Mouse (Mus musculus) activated CD4-positive, CD25-positive, alpha-beta regulatory T cell, adult 4 months (primary cell): ENCODE data around the gene Fbxl17. TPM values are rescaled to one million over a fixed set of nuclear protein-coding genes. Genes with fewer than 3 reads are reported as not detected.

Source experiments
- ATAC-seq: one replicate; pipeline ENCODE4 v1.8.0; 2017
- polyA plus RNA-seq, 2 experiments: library from polyadenylated mRNA; unstranded; fragments of 100-300 nt; shearing (Covaris generic); gene quantifications; one replicate each; pipeline ENCODE4 v1.2.1; 2017

The Fbxl17 gene
- polyA plus RNA-seq, 2 experiments from 2014 or later, result 5.1 to 10.1 TPM

DNA sequence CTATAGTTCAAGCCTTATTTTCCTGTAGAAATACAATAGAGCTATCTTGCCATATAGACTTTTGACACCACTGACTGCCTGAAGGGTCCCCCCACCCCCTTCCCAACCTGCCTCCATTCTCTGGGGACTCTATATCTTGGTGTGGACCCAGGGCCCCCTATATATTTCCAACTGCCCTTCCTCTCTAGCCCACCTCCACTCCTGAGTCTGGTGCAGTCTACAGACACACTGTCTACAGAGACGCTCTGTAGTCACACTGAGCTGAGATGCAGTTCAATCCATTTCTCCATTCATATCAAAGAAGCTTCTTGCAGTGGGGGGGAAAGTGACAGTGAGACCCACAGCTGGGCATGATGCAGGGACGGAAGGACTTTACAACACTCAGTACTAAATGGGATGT lies 226.5 kb downstream of the Fbxl17 start:
- no peak for ATAC-seq

DNA sequence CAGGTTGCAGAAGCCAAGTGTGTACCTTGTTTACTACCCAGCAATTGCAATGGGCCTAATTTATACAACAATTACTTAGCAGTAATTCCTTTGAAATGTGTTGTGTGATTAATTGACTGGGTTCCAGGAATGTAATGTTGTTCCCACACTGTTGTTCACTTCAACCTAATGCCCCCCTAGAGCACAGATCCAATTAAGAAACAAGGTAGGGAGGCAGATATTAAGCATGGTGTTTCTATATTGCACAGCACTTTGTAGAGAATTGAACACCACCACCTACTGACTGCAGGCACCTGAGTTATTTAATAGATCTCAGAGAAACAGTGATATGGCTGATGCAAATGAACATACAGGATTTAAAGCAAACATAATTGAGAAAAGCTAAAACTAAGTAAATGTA lies 226.9 kb downstream of the Fbxl17 start:
- no peak for ATAC-seq

DNA sequence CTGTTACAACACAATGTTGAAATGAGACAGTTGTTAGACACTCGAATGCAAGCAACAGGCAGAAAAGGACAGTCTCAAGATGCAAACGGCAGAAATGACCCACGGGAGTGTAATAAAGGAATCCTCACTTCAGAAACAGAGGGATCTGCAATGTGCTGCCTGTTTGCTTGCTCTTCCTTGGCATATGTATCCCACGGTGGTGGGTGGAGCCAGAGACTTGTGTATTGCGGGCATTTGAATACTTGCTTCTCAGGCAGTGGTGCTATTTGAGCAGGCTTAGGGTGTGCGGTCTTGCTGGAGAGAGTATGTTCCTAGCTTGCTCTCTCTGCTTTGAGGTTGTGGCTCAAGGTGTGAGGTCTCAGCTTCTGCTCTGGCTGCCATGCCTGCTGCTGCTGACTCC lies 228.8 kb downstream of the Fbxl17 start:
- ATAC-seq, result no peak

DNA sequence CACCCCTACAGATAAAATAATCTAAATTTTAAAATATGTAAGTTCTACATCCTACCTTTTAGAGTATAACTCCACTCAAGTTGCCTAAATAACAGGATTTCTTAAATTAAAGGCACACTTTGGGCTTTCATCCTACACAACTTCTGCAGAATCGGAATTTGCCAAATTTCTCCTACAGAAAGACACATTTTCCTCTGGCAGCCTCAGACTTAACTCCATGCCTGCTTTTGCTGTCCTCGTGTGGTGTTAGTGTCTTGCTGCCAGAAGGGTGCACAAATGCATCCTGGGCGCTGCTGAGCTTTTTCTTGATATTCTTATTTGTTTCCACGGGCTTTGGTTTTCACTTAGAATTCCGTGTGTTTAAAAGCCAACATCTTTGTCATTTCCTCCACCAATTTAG lies 229.3 kb downstream of the Fbxl17 start:
- ATAC-seq, result no peak

DNA sequence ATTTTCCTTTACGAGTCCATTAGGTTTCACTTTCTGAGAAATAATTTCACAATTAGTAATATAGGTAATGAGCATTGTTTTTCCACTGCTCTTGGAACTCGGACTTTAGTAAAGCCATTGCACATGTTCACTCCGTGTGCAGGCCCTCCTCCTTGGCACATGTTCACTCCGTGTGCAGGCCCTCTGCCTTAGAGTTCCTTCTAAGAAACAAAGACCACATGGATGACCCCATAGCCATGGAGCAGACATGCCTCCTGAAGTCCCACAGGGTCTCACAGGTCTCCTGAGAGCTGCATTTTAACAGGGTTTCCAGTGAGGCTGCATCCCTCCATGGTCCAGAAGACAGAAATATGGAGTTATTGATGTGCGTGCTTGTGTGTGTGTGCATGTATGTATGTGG lies 237.1 kb downstream of the Fbxl17 start:
- ATAC-seq, result no peak

DNA sequence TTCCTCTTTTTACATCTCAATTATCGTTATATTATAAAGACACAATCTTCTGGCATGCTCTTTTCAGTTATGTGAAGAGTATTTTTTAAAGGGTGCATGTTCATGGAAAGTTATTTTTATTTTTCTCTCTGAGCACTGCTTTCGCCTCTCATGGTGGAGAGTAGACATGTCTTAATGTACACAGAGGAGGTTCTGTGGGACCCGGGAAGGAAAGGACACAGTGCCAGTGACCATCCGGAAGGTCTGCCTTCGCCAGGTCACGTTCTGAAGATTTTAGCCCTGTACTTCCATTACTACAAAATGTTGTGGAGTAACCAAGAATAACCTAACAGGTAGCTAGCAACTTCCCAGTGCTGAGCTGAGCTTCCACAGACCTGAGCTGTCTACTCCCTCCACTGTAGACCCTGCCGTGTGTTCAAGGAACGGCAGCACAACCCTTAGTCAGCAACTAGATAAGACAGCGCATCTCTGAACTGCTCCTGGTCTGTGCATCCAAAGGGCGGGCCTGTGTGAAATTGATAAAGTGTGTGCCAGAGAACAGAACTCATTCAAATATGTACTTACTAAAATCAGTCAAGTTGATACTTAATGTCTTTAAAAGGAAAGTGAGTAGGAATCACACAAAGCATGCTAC lies 238.2 kb downstream of the Fbxl17 start:
- ATAC-seq, result no peak

DNA sequence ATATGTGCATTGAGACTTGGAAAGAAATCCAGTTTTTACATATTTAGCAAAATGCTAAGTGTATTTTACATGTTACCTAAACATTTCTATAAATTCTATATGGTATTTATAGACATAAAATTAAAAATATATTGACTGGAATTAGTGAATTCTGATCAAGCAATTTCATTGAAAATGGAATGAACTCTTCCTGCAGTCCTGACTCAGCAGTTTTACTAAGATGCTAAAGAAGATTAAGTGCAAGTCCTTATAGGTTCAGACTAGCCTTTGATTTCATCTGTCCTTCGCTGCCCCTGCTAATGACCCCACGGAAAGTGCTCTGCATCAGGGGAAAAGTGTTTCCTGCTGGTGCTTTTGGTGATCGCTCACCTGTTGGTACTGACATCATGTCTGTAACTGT lies 240.7 kb downstream of the Fbxl17 start:
- no peak for ATAC-seq

DNA sequence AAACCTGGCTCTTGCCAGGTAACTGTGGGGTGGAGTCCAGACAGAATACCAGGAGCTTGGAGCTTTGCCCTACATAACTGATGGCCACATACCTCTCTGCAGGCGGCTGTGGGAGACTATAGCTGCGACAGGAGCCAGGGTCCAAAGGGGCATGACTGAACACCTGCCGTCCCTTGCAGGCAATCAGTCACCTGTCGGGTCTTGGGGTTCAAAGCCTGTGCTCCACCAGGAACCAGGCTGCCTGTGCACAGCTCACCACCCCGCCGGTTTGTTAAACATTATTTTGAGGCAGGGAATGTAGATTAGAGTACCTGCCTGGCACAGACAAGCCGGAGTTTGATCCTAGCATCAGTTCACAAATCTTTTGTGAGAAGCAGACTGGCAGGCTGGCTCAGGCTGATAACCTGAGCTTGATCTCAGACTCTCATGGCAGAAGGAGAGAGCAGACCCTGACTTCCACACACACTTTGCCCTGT lies 253.6 kb downstream of the Fbxl17 start:
- ATAC-seq, result no peak

DNA sequence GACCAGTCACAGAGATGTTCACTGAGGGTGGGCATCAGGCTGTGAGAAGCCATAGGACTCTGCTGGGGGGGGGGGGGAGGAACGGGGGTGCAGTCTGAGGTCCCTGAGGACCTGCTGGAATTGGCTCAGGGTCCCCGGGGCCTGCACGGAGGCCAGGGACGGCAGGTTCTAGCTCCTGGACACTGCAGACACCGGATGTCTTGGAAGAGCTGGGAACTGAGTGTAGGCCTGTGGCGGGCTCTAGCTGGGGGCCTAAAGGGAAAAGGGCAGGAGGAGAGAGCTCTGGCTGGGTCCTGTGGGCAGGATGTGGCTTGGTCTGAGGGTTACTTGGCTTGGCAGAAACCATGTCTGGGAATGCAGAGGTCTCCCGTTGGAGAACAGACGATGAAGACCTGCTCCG lies 254.3 kb downstream of the Fbxl17 start:
- no peak for ATAC-seq

DNA sequence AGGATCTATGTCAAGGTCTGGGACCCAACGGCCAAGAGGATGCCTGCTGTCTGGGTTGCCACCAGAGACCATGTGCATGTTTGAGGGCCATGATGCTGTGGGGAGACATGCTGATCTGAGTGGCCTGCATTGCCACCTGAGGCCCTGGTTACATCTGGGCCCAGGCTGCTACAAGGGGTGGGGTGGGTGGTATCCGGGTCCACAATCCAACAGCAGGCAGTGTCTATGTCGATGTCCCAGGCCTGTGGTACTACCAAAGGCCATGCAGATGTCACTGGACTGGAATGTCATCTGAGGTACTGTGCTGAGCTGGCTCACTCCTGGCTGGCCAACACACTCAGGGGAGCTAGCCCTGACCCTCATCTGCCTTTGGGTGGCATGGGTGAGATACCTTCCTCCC lies 257.1 kb downstream of the Fbxl17 start:
- no peak for ATAC-seq

DNA sequence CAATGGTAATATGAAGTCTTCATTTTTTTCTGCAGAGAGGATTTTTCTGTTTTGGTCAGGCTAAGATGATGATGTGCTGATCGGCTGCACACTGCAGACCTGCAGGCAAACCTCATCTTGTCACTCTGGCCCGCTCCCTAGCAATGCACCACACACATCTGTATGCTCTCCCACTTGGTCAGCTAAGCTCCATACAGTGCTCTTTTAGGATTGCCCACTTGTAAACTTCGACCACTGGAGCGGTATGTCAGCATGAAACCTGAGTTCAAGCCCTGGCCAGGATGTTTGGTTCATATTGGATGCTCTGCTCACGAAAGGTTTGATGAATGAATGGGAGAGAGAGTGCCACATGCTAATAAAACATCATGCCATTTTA lies 259.1 kb downstream of the Fbxl17 start:
- ATAC-seq, result no peak

DNA sequence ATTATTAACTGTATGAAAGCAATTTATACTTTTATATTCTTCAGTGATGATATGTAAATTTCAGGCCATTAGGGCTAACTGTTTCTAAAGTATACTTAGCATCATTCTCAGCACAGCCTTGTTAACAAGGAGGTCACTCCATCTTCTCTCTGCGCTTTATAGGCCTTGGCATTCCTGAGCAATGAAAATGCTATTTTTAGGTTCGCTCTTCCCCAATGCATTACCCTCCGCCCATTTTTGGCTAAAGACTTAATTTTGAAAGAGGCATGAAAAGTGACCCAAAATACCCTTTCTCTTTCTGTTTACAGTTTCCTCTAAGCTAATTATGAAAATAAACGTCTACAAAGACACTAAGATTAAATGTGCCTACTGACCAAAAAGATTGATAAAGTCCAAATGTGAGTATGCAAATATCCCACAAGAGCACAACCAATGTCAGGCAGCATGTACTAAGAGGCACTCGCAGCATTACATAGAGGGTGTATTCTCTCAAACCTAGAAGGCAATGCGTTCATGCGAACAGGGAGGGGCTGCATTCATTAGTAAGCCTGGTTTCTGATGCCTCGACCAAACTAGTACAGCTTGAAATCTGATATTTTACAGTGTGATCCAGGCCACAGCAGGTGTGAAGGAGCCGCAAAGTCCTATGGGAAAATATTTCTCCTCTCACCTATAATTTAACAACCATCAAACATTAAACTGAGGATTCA lies 259.6 kb downstream of the Fbxl17 start:
- ATAC-seq, result no peak

DNA sequence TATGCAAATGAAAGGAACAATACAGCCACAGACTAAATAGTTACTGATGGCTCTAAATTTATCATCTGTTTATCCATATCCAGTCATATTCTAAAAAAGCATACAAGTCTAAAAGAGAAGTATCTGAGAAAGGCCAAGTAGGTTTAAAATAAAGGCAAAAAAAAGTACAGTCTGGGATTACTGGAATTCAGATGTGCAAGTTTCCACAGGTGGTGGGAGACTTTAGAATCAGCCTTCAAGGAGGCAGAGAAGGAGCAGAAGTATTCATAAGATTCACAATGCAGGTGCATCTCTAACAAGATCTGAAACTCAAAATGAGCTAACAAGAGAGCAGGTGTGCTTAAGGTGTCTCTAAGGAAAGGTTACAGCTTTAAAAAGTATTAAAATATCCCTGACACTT lies 263.0 kb downstream of the Fbxl17 start:
- ATAC-seq, result no peak

DNA sequence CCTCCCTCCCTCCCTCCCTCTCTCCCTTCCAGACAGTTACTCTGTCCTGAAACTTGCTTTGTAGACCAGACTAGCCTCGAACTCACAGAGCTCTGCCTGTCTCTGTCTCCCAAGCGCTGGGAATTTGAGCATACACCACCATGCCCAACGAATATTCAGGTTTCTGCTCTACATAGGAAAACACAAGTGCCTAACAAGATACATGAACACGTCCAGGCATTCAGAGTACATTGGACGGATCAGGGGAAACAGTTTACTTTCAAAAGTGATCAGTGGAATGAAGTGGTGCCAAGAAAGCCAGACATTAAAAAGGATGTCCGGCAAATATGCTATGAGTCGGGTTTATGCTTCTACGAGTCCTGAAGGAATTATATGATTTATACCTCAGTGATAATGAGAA lies 263.6 kb downstream of the Fbxl17 start:
- ATAC-seq, result no peak

DNA sequence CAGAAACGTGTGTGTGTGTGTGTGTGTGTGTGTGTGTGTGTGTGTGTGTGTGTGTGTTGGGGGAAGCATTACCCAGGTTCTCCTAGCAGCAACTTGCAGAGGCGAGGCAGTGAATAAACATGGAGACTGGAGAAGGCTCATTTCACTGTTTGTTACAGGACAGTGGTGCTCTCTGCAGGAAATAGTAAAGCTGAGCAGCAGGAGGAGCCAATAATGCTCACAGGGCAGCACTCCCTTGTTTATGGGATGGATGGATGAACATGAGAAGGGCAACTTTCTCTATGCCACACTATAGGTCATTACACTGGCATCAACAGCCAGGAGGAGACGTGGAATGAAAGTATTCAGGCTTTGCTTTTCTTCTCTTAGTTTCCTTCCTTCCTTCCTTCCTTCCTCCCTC lies 264.0 kb downstream of the Fbxl17 start:
- no peak for ATAC-seq

DNA sequence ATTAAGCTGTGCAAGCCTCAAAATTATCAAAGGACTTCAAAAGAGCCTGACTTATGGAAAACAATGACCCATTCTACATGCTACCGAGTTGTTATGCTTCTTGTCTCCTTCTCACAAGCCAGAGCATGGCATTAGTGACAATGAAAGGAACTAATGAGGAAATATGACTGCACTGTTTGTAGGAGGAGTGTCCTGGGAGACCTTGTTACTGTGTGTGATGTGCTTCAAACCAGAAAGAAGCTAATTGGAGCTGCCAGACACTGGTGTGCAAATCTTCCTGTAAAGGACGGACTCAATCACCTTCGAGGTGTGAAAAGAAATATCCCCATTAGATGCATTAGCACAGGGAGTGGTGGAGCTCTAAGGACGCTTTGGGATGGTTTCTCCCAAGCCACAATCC lies 270.7 kb downstream of the Fbxl17 start:
- no peak for ATAC-seq

DNA sequence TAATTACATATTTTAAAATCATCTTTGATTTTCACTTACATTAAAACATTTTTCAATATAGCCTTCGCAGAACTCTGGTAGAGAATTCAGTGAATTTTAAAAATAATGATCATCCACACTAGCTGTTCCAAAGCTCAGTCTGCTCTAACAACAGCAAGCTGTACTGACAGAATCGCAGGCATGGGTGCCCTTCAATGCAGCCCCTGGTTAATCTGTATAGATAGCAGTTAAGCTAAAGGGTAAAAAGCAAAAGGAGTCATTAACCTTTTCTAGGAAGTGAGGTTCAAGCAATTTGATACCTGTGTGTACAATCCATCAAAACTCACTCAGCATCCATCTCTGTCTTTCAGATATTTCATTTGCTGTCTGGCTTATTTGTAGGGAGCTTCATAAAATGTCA lies 273.4 kb downstream of the Fbxl17 start:
- ATAC-seq, result no peak

DNA sequence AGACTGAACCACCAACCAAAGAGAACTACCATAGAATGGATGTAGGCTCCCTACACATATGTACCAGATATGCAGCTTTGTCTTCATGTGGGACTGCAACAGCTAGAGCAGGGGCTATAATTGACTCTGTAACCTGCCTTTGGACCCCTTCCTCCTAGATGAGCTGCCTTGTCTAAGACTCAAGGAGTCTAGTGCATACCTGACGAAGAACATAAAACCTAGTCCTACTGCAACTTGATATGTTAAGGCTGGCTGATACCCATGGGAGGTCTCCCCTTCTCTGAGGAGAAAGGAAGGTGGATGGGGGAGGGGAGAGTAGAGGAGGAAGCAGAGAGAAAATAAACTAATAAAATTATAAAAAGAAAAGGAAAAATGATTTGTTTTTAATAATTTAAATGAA lies 273.9 kb downstream of the Fbxl17 start:
- no peak for ATAC-seq

DNA sequence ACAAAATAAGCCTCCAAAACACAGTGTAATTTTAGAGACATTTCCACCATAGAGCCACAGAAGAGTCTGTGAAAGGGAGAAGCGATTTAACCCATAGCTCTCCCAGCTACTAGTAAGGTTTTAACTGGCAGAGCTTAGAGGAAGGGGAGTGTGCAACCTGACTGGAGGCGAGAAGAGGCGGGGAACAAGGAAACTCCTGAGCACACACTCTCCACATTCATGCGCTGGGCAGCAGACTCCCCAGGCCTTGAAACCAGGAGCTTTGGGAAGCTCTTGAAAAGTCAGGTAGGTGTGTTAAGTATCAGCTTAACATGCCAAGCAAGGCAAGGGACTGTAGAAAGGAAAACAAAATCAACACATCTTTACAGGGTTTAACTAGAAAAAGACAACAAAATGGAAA lies 276.1 kb downstream of the Fbxl17 start:
- no peak for ATAC-seq

DNA sequence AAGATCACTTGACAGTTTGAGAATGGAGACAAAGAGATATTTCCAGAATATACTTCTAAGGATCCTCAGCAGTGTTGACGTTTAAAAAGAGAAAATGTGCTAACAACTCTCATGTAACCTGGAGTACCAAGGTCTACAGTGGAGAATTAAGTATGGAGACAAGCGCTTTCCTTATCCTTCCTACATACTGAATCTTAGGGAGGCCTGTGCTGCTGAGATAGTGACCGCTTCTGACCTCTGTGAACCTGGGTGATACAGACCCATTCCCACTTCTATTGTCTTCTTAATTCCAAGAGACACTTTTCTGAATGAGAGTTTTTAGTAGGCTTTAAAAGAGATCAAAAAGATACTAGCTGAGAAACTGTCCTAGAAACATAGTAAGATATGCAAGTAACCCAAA lies 278.2 kb downstream of the Fbxl17 start:
- no peak for ATAC-seq

DNA sequence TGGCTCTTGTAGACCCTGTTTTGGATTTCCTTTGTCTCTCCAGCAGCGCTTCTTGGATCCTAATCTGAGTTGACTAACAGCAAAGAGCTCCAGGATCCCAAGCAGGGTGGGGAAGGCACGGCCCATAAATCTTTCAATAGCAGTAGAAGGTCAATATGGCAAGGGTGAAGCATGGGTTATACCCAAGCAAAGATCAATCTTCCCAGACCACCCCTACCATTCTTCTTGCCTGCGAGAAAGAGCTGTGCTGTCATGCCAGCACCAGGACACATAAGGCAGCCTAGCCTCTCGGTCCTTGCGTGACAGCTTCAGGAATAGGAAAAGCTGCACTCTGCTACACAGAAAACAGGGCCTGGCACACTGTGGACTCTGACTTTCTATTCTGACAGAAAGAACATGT lies 279.0 kb downstream of the Fbxl17 start:
- ATAC-seq, result no peak

DNA sequence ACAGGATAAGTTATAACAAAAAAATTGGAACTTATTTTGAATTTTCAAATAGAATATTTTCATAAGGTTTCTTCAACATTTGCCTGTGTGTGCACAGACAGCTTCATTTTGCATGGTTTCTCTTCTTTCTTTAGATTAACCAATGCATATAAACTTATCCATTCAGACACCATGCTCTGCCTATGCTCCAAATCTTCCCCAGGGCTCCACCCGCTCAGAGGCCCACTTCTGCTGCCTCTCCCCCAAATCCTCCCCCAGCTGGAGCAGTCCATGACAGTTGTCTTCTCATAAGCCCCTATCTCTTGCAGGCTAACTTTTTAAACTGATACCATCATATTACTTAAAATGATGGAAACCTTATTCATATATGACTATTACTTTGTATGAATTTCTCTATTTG lies 282.8 kb downstream of the Fbxl17 start:
- ATAC-seq, result no peak

DNA sequence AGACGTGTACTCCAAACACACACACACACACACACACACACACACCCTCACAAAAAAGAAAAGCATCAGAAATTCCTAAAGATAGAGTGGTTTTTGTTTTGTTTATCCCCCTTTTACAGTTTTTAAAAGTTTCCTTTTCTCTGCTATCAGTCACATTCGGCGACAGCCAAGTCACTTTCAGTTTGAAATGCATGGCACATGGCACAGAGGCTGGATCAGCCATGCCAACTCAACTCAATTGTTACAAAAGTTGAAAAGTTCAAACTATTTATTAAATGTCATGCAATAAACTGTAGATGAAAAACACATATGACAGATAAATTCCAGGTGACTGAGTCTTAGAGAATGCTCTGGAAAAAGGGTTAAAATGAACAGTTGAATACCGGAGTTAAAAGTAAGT lies 287.8 kb downstream of the Fbxl17 start:
- ATAC-seq, result no peak

DNA sequence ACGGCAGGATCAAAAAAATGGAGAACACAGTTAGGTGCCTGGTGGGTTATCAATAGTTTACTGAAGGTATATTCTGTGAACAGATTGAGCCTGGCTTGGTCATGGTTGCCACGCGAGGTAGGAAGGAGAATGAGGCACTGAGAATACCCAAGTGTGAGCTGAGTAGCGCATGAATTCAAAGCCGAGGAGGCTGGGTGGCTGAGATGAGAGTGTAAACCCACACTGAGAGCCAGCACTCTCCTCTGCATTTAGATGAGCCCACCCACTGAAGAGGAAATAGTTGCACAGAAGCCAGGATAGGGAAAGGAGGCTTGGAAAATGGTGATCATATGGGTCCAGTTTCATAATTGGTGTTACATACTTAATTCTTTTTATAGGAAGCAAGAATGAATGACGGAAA lies 290.7 kb downstream of the Fbxl17 start:
- ATAC-seq, result no peak

DNA sequence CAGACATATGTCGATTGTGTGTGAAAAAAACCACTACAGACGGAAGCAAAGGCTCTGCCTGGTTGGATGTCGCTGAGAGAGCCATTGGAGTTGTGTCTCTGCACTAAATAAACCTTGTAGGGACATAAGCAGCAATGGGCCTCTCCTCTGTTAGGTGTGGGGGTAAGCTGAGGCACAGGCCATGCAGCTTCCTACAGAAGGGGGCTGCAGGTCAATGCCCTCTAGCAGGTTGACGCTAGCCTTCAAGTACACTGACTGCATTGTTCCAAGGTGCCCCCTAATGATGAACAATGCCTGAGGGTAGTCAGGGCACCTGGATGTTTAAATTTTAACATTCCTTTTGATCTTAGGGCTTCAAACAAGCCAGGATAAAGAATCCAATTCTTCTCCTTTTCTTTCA lies 291.5 kb downstream of the Fbxl17 start:
- no peak for ATAC-seq
